Mouse (Mus musculus): ENCODE data around the gene Higd1a. TPM values are rescaled to one million over a fixed set of nuclear protein-coding genes. Genes with fewer than 3 reads are reported as not detected.
A peak's percentile ranks its signal among the peaks of the same experiment; 100 is the strongest.

The Higd1a gene
- polyA plus RNA-seq, 1 experiment from 2014 or later, result 157 TPM

DNA sequence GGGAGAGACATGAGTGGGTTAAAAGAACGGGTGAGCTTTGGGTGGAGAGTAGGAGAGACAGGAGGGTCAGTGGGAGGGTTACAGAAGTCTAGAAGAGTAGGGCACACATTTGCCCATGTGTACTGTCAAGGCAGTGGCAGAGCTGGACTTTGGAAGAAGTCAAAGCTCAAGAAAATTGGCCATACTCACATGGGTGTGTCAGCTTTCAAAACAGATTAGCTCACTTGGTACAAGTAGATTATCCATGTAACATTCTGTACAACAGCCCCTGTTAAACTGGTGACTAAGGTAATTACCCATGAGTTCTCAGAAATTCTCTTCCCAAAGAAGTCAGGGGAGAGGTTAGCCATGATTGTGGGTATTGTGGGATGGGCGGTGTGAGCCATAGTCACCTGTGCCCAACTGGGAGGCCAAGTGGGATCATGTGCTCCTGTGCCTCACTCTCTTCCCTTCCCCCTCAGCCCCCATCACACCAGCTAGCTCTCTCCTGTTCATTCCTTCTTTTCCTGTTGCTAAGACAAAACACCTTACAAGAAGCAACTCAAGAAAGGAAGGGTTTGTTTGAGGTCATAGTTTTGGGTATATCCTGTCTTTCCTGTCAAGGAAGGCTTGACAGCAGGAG lies 14.0 kb upstream of the Higd1a start:
- Histone ChIP-seq H3K9ac (no peak overlapping the region), H3K27ac (replicated peaks) (no peak overlapping the region), H3K4me1 (replicated peaks) (no peaks in the 10 kb centered on the region), H3K27me3 (no peaks in the 10 kb centered on the region), H3K9me3 (no peaks in the 10 kb centered on the region), H3K4me3 (no peak overlapping the region), H3K36me3 (no peaks in the 10 kb centered on the region), H3K4me2 (no peak overlapping the region)
- ATAC-seq (ENCODE audit: low FRiP score, low read depth), result no peak
- 91% methylated on average over 2 of the region's 2 CpGs for whole genome bisulfite sequencing

DNA sequence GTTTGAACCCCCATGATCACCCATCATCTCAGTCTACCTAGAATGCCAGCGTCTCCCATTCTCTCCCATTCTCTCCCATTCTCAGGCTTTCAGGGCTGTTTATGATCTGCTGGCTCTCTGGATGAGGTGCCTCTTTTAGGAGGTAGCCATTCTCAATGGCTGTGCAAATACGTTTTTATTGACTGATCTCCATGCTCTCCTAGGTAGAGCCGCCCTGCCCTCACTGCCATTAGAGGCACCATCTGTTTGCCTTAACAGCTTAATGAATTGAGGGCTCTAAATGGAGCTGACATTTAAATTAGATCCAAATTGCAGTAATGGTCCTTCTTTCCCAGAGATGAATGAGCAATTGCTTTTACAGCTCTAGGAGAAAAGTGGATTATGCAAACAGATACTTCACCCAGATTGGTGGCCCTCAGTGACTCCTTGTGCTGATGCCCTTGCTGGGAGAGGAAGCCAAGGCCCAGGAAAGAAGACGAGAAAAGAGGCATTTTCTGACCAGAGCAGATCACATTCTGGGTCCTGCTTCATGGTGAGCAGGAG lies 11.9 kb upstream of the Higd1a start:
- Histone ChIP-seq H3K27ac (replicated peaks) (no peak overlapping the region), H3K27me3 (no peaks in the 10 kb centered on the region), H3K9me3 (no peaks in the 10 kb centered on the region), H3K4me1 (replicated peaks) (0 out of 2 replicates have a peak, but pooled peaks cover 4% of the 10 kb centered on the region), H3K4me3 (no peak overlapping the region), H3K9ac (no peak overlapping the region), H3K36me3 (no peaks in the 10 kb centered on the region), H3K4me2 (no peak overlapping the region)
- WGBS, result 47% methylated on average over 4 of the region's 4 CpGs
- no peak for ATAC-seq (ENCODE audit: low FRiP score, low read depth)

DNA sequence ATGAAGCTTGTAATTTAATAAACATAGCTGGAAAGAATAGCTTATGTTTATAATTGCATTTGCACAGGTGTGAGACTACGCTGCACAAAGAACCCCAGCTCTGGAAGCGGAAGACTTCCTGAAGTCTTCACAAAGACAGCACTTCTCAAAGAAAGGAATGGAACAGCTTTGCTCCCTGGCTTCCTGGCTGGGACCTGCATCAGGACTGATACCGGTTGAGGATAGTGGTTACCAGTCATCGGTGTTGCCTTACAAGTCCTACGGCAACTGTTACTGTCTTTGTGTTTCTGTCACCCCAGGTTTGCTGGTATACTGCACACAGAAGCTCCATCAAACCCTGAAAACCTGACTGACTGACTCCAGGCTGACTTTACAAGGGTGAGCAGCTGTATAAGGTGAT lies 11.3 kb upstream of the Higd1a start:
- 0 out of 2 replicates have a peak, but pooled peaks cover 4% of the 10 kb centered on the region for H3K4me1 ChIP-seq (replicated peaks)
- H3K36me3 ChIP-seq, result no peaks in the 10 kb centered on the region
- no peak overlapping the region for H3K9ac ChIP-seq
- WGBS, result 92% methylated on average over 5 of the region's 5 CpGs
- no peak overlapping the region for H3K4me2 ChIP-seq
- H3K4me3 ChIP-seq, result no peak overlapping the region
- H3K27ac ChIP-seq (replicated peaks), result no peak overlapping the region
- no peak for ATAC-seq (ENCODE audit: low FRiP score, low read depth)
- H3K27me3 ChIP-seq, result no peaks in the 10 kb centered on the region
- no peaks in the 10 kb centered on the region for H3K9me3 ChIP-seq

DNA sequence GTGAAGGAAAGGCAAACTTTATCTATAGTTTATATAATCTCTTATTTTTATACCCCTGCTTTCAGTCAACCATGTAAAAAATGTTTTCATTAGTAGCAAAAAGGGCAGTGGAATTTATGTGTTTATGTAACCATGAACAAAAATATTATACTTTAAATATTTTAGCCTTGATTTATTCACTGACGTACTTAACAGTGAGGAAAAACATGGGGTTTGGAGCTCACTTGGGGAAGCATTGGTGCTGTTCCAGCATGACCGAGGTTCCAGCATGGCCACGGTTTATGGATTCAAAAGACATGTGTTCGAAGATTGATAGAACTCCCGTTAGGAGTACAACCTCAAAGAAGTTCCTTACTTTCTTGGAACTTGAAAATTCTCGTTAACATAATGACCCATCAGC lies 10.1 kb upstream of the Higd1a start:
- no peak overlapping the region for H3K4me2 ChIP-seq
- H3K27me3 ChIP-seq, result no peaks in the 10 kb centered on the region
- no peaks in the 10 kb centered on the region for H3K9me3 ChIP-seq
- 0 out of 2 replicates have a peak, but pooled peaks cover 4% of the 10 kb centered on the region for H3K4me1 ChIP-seq (replicated peaks)
- H3K4me3 ChIP-seq, result no peak overlapping the region
- ATAC-seq (ENCODE audit: low FRiP score, low read depth), result no peak
- H3K27ac ChIP-seq (replicated peaks), result no peak overlapping the region
- no peak overlapping the region for H3K9ac ChIP-seq
- 86% methylated on average over 6 of the region's 6 CpGs for WGBS
- H3K36me3 ChIP-seq, result no peaks in the 10 kb centered on the region

- no peaks in the 10 kb centered on the region for H3K36me3 ChIP-seq
- no peak overlapping the region for H3K27ac ChIP-seq (replicated peaks)
- H3K9ac ChIP-seq, result no peak overlapping the region
- WGBS, result 92% methylated on average over 6 of the region's 6 CpGs
- no peak for ATAC-seq (ENCODE audit: low FRiP score, low read depth)
- no peak overlapping the region for H3K4me3 ChIP-seq
- H3K27me3 ChIP-seq, result no peaks in the 10 kb centered on the region
- 0 out of 2 replicates have a peak, but pooled peaks cover 4% of the 10 kb centered on the region for H3K4me1 ChIP-seq (replicated peaks)
- no peaks in the 10 kb centered on the region for H3K9me3 ChIP-seq
- no peak overlapping the region for H3K4me2 ChIP-seq
These were observed 9.5 kb upstream of the Higd1a start for GRCm38 (mm10) chr9:121867632-121868031.

DNA sequence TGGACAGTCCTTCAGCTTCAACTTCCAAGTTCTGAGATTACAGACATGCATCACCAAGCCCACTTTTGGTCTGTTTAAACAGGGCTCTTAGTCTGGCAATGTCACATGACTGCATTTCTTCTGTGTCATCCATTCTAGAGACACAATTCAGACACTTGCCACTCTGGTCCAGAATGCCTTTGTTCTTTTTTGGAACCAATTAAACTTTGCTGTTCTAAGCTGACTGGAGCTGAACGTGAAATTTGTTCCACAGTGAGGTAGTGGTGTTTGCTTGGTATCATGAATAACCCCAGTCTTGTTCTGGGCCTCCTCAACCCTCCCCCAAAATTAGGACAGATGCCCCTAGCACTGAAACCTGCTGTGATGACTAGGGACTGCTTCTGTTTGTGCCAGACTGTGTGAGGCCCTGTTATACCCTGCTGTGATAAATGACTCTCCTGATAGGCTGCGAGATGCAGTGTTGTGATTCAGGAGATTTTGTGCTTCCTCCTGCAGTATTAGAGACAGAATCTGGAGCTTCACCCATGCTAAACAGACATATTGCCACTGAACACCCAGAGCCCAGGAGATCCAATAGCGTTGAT lies 7.4 kb upstream of the Higd1a start:
- Histone ChIP-seq H3K9ac (no peak overlapping the region), H3K4me3 (no peak overlapping the region), H3K4me1 (replicated peaks) (0 out of 2 replicates have a peak, but pooled peaks cover 4% of the 10 kb centered on the region), H3K27ac (replicated peaks) (no peak overlapping the region), H3K4me2 (no peak overlapping the region), H3K36me3 (no peaks in the 10 kb centered on the region), H3K9me3 (no peaks in the 10 kb centered on the region), H3K27me3 (no peaks in the 10 kb centered on the region)
- WGBS, result 33% methylated on average over 3 of the region's 3 CpGs
- ATAC-seq (ENCODE audit: low FRiP score, low read depth), result no peak

DNA sequence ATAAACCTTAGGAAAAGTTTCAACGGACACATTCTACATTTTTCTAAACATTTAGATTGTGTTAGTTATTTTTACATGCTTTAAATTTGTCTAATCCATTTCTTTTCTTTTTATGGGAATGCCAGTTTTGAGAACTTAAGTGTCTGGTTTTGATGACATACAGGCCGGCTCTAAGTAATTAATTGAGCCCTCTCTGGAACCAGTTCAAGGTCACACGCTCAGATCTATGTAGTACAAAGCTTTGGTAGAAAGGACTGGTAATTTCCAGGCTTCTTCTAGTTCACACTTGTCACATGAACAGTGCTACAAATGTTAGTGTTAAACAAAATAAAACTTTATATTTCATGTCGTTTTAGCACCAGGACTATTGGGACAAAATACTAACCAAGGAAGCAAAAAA lies 6.7 kb upstream of the Higd1a start:
- no peaks in the 10 kb centered on the region for H3K27me3 ChIP-seq
- no peak for ATAC-seq (ENCODE audit: low FRiP score, low read depth)
- no peak overlapping the region for H3K4me3 ChIP-seq
- no peak overlapping the region for H3K9ac ChIP-seq
- no peaks in the 10 kb centered on the region for H3K36me3 ChIP-seq
- H3K4me1 ChIP-seq (replicated peaks), result 0 out of 2 replicates have a peak, but pooled peaks cover 4% of the 10 kb centered on the region
- 76% methylated on average over 4 of the region's 4 CpGs for WGBS
- no peaks in the 10 kb centered on the region for H3K9me3 ChIP-seq
- no peak overlapping the region for H3K4me2 ChIP-seq
- no peak overlapping the region for H3K27ac ChIP-seq (replicated peaks)

- Histone ChIP-seq H3K9ac (no peak overlapping the region), H3K27me3 (no peaks in the 10 kb centered on the region), H3K27ac (replicated peaks) (no peak overlapping the region), H3K4me3 (no peak overlapping the region), H3K9me3 (no peaks in the 10 kb centered on the region), H3K36me3 (no peaks in the 10 kb centered on the region), H3K4me2 (no peak overlapping the region), H3K4me1 (replicated peaks) (peaks cover 12% of the 10 kb centered on the region; the same call in 1 of the 2 replicates)
- WGBS, result 91% methylated on average over 2 of the region's 2 CpGs
- no peak for ATAC-seq (ENCODE audit: low FRiP score, low read depth)
These were observed 2.8 kb upstream of the Higd1a start for GRCm38 (mm10) chr9:121860921-121861320.

DNA sequence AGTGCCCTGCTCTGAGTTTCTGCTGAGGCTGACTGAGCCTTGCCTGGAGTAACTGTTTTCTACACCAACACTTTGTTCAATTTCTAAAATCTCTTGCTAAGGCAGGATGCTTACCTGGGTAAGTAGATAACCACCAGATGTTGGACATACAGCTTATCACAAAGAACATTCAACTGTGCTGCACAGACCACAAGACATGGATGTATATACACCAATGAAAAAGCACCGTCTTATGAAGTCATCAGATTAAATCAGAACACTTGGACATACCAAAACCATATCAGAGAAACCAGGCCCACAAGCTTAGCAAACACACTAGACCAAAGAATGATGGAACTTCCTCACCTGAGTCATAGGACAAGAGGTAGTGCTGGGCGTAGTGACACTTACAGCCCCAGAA lies 1.2 kb upstream of the Higd1a start:
- H3K27ac ChIP-seq (replicated peaks), result no peak overlapping the region
- WGBS, result 97% methylated on average over 2 of the region's 2 CpGs
- H3K4me2 ChIP-seq, result no peak overlapping the region
- H3K4me1 ChIP-seq (replicated peaks), result peaks cover 8% of the 10 kb centered on the region; the same call in 1 of the 2 replicates
- no peak overlapping the region for H3K9ac ChIP-seq
- H3K36me3 ChIP-seq, result no peaks in the 10 kb centered on the region
- H3K4me3 ChIP-seq, result no peak overlapping the region
- no peaks in the 10 kb centered on the region for H3K9me3 ChIP-seq
- ATAC-seq (ENCODE audit: low FRiP score, low read depth), result no peak
- H3K27me3 ChIP-seq, result no peaks in the 10 kb centered on the region

DNA sequence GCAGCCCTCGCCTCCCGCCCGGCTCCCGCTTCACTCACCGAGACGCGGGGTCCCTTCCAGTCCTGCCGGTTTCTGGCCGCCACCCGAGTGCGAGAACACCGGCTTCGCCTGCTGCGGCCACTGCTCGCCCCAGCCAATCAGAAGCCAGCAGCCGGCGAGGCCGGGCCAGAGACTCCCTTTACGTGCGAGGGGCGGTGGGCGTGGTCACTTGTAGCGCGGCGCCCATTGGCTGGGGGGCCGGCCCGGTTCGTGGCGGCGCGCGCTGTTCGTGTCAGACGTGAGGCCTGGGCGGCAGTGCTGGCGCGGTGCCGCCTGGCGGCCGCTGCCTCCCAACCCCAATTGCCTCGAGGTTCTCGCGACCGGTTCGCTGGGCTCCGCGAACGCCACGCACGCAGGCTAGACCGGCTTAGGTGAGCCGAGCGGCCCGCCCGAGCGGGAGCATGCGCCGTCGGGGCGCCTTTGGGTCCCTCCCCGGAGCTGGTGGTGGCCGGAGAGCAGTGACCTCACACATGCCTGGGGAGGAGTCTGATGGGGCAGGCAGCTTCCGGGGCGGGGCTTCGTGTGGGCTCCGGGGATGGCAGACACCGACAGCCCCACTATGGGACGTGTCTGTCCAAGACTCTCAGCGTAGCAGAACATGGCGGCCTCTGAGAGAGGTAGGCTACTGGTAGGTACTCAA lies 549 bp downstream of the Higd1a start:
- no peaks in the 10 kb centered on the region for H3K27me3 ChIP-seq
- peak overlapping the region; percentile 95 for H3K27ac ChIP-seq (replicated peaks)
- ATAC-seq (ENCODE audit: low FRiP score, low read depth), result peak; percentile 98
- WGBS, result under 1% methylated on average over 70 of the region's 70 CpGs
- peak overlapping the region; percentile 86 for H3K4me3 ChIP-seq
- H3K36me3 ChIP-seq, result no peaks in the 10 kb centered on the region
- no peaks in the 10 kb centered on the region for H3K9me3 ChIP-seq
- H3K4me2 ChIP-seq, result peak overlapping the region; percentile 80
- H3K9ac ChIP-seq, result peak overlapping the region; percentile 86
- peaks cover 8% of the 10 kb centered on the region; the same call in 1 of the 2 replicates for H3K4me1 ChIP-seq (replicated peaks)

- 1% methylated on average over 39 of the region's 39 CpGs for WGBS
- no peak; the same call in 1 of the 2 replicates for ATAC-seq (ENCODE audit: low FRiP score, low read depth)
These were observed 1.3 kb downstream of the Higd1a start for GRCm38 (mm10) chr9:121856649-121857416.

More at GRCm38 (mm10) chr9:121856649-121857416, 1.3 kb downstream of the Higd1a start:
- Histone ChIP-seq H3K9me3 (no peaks in the 10 kb centered on the region), H3K9ac (peak overlapping the region; percentile 86), H3K4me1 (replicated peaks) (peaks cover 8% of the 10 kb centered on the region; the same call in 1 of the 2 replicates), H3K4me2 (peak overlapping the region; percentile 80), H3K27me3 (no peaks in the 10 kb centered on the region), H3K36me3 (peaks cover 4% of the 10 kb centered on the region; the same call in 1 of the 2 replicates), H3K4me3 (peak overlapping the region; percentile 86), H3K27ac (replicated peaks) (peak overlapping the region; percentile 95)

Data from hindbrain, embryonic 15.5 days (tissue).